Mouse (Mus musculus) midbrain, embryonic 10.5 days (tissue): ENCODE results near the gene Tab1. TPM values are rescaled to one million over a fixed set of nuclear protein-coding genes. Genes with fewer than 3 reads are reported as not detected.
A peak's percentile ranks its signal among the peaks of the same experiment; 100 is the strongest.

ENCODE experiments used
- DNase-seq: peaks from one replicate; pipeline ENCODE4 v3.0.0-alpha.2; 2017; ENCODE audit warnings: low spot score
- H3K27ac ChIP-seq: fragments of 300-500 bp; sonication (generic); replicated peaks from 2 replicates; pipeline ENCODE4 v1.5.1; 2016; ENCODE audit warnings: mild to moderate bottlenecking
- H3K27me3 ChIP-seq: fragments of 300-500 bp; sonication (generic); 2 replicates; pipeline ENCODE4 v1.6.1; 2016; ENCODE audit warnings: low read depth, mild to moderate bottlenecking; ENCODE audit not compliant: poor library complexity, severe bottlenecking
- H3K36me3 ChIP-seq: fragments of 300-500 bp; sonication (generic); 2 replicates; pipeline ENCODE4 v1.6.1; 2016; ENCODE audit warnings: mild to moderate bottlenecking, moderate library complexity
- H3K4me1 ChIP-seq: fragments of 300-500 bp; sonication (generic); 2 replicates; pipeline ENCODE4 v1.6.1; 2016
- H3K4me3 ChIP-seq: fragments of 300-500 bp; sonication (generic); 2 replicates; pipeline ENCODE4 v1.5.1; 2016; ENCODE audit warnings: mild to moderate bottlenecking, moderate library complexity
- H3K9me3 ChIP-seq: fragments of 300-500 bp; sonication (generic); replicated peaks from 2 replicates; pipeline ENCODE4 v1.6.1; 2016; ENCODE audit warnings: mild to moderate bottlenecking
- WGBS: fragments of 180-500 bp; shearing (Covaris S2); methylation state at CpG from one replicate; pipeline ENCODE4 v1.1.7; 2016; 5-methylcytosine and 5-hydroxymethylcytosine counted together
- polyA plus RNA-seq: library from polyadenylated mRNA; unstranded; fragments of >200 nt; fragmentation: Nextera tagmentation; extraction: Ambion mirVana; gene quantifications from 2 replicates; pipeline ENCODE4 v1.2.1, GENCODE M21; 2016

Tab1 gene
- polyA plus RNA-seq, 1 experiment from 2014 or later: 40.0 TPM

DNA sequence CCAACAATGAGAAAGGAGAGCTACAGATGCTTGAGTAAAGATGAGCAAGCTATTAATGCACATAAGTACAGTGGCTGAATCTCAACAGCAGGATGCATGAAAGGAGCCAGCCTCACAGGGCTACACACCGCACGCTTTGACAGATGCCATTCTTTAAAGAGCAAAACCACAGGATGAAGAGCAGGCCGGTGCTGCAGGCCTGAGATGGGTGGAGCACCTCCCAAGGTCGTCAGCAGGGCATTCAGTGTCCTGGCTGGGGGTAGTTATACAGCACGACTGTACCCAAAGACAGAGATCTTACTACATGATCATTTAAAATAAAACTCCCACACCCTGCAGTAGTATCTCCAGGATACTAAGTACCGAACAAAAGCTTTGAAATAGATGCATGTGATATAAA is 13.2 kb downstream of the Tab1 start:
- H3K27me3 ChIP-seq: no peaks in the 10 kb centered on the region
- peaks cover 7% of the 10 kb centered on the region; the same call in 1 of the 2 replicates for H3K9me3 ChIP-seq
- WGBS: 76% methylated on average over 6 of the region's 6 CpGs
- peaks cover 77% of the 10 kb centered on the region for H3K36me3 ChIP-seq
- H3K27ac ChIP-seq: no peak overlapping the region
- no peak for DNase-seq
- H3K4me3 ChIP-seq: no peak overlapping the region
- 0 out of 2 replicates have a peak, but pooled peaks cover 6% of the 10 kb centered on the region for H3K4me1 ChIP-seq

DNA sequence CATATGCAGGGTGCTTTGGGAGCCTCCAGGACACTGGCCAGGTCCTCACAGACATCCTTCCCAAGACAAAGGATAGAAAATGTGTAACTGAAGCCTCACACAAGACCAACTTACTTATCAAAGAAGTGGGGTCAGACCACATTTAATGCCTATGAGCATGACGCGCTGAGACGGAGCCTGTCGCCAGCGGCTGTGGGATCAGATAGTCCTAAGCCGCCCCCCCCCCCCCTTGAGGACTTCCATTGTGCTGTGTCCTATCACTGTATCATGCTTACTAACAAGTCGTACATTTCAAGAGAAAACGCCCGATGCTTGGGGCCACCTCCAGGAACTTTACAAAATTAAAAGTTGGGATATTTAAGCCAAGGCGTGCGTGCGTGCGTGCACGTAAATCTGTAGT is 14.2 kb downstream of the Tab1 start:
- Histone ChIP-seq H3K27ac (no peak overlapping the region), H3K36me3 (peaks cover 75% of the 10 kb centered on the region)

DNA sequence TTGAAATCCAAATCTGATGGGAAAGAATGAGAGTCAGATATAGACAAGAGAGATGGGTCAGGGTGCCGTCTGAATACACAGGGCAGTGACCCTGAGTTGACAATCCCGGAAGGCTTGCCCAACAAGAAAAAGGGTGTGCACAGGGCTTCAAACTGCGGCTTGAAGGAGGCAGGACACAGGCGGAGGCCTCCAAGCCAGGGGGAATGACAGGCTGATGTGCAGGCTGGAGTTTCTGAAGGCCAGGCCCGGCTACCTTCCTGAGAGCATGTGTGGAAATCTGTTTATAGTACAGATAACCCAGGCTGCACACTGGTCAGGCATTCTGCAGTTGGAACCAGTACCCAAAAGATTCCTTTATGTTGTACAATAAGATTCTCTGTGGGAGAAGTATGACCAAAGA is 14.6 kb downstream of the Tab1 start:
- H3K9me3 ChIP-seq: no peaks in the 10 kb centered on the region
- H3K36me3 ChIP-seq: peaks cover 75% of the 10 kb centered on the region
- DNase-seq: no peak
- no peak overlapping the region for H3K27ac ChIP-seq
- no peak overlapping the region for H3K4me3 ChIP-seq
- 0 out of 2 replicates have a peak, but pooled peaks cover 6% of the 10 kb centered on the region for H3K4me1 ChIP-seq
- no peaks in the 10 kb centered on the region for H3K27me3 ChIP-seq
- WGBS: 75% methylated on average over 5 of the region's 5 CpGs

More for the DNA sequence above, 14.2 kb downstream of the Tab1 start:
- Histone ChIP-seq H3K4me1 (0 out of 2 replicates have a peak, but pooled peaks cover 6% of the 10 kb centered on the region), H3K9me3 (peaks cover 2% of the 10 kb centered on the region; the same call in 1 of the 2 replicates), H3K27me3 (no peaks in the 10 kb centered on the region), H3K4me3 (no peak overlapping the region)
- WGBS: 91% methylated on average over 14 of the region's 14 CpGs
- DNase-seq: no peak

DNA sequence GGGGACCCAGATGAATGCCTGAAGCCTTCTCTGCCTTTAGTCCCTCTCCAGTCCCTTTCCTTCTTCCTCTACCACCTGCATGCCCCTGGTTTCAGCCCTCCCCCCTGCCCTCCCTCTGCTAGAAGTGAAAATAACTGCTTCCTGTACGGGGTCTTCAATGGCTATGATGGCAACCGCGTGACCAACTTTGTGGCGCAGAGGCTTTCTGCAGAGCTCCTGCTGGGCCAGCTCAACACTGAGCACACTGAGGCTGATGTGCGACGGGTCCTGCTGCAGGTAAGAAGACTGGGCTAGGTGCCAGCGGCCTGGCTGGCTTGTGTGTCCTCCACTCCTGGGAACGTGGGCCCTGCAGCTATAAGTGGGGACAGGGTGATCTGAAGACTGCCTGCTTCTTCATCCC is 15.6 kb downstream of the Tab1 start:
- Histone ChIP-seq H3K27me3 (no peaks in the 10 kb centered on the region), H3K27ac (no peak overlapping the region), H3K36me3 (peaks cover 75% of the 10 kb centered on the region), H3K4me1 (0 out of 2 replicates have a peak, but pooled peaks cover 6% of the 10 kb centered on the region), H3K4me3 (no peak overlapping the region), H3K9me3 (no peaks in the 10 kb centered on the region)
- no peak for DNase-seq
- 94% methylated on average over 8 of the region's 8 CpGs for WGBS

DNA sequence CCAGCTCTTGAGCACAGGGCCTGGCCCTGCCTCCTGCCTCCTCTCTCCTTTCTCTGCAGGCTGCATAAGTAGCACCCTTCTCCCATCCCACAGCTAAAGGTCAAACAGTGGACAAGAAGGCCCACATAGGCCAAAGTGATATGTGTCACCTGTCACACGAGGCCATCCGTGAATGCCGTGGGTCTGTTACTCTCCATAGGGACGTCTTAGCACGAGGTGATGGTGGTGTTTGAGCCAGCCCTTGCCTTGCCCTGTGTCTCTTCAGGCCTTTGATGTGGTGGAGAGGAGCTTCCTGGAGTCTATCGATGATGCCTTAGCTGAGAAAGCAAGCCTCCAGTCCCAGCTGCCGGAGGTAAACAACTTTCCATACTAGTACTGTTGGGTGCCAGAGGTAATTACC is 16.6 kb downstream of the Tab1 start:
- Histone ChIP-seq H3K4me3 (no peak overlapping the region), H3K4me1 (0 out of 2 replicates have a peak, but pooled peaks cover 6% of the 10 kb centered on the region), H3K36me3 (peaks cover 75% of the 10 kb centered on the region), H3K27ac (no peak overlapping the region), H3K27me3 (no peaks in the 10 kb centered on the region), H3K9me3 (no peaks in the 10 kb centered on the region)
- WGBS: 95% methylated on average over 7 of the region's 7 CpGs
- DNase-seq: no peak

DNA sequence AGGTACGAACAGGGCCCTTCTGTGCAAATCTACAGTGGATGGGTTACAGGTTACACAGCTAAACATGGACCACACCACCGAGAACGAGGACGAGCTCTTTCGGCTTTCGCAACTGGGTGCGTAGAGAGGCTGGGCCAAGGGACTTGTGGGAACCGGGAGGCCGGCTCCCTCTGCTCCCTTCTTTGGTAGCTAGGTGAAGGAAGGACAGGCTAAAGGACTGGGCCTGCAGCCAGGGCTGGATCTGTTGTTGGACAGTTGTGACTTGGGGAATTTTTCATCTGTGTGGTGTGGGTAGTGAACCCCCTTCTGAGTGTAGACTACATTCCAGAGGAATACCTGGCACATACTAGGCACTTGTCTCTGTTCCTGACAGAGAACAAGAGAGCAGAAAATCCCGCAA is 19.7 kb downstream of the Tab1 start:
- no peak for DNase-seq
- H3K36me3 ChIP-seq: peaks cover 96% of the 10 kb centered on the region
- H3K27ac ChIP-seq: no peak overlapping the region
- H3K9me3 ChIP-seq: no peaks in the 10 kb centered on the region
- no peak overlapping the region for H3K4me3 ChIP-seq
- no peaks in the 10 kb centered on the region for H3K27me3 ChIP-seq
- H3K4me1 ChIP-seq: no peaks in the 10 kb centered on the region
- 95% methylated on average over 10 of the region's 10 CpGs for WGBS

DNA sequence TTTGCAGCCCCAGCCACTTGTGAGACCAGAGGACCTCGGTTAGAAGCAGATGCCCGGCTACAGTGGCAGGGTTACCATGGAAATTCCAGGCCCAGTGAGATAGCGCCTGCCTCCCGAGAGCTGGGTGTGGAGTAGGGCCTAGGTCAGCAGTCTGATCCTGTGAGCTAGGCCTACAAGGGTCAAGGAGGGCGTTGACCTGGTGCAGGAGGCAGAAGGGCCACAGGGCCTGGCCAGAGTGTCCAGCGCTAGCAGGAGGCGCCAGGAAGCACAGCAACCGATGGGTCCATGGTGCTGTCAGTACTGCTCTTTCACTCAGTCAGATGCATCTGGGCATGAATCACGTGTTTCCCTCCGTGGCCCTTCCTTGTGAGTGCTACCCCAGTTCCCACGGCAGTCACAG is 20.8 kb downstream of the Tab1 start:
- WGBS: 80% methylated on average over 11 of the region's 11 CpGs
- DNase-seq: no peak
- Histone ChIP-seq H3K9me3 (no peaks in the 10 kb centered on the region), H3K4me3 (no peak overlapping the region), H3K27me3 (no peaks in the 10 kb centered on the region), H3K4me1 (peaks cover 8% of the 10 kb centered on the region), H3K36me3 (peaks cover 98% of the 10 kb centered on the region), H3K27ac (no peak overlapping the region)

DNA sequence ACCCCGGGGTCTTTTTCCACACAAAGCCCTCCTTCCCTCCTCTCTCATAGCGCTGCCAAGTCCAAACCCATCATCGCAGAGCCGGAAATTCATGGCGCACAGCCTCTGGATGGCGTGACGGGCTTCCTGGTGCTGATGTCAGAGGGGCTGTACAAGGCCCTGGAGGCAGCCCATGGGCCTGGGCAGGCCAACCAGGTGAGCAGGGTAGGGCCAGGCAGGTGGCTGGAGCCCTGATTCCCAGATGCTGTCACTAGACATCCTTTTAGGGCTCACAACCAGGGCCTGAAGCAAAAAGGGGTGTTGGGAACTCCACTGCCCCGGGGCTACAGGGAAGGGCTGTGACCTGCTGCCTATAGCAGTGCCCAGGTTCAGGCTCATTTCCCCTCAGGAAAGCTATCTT is 22.8 kb downstream of the Tab1 start:
- no peak overlapping the region for H3K27ac ChIP-seq
- peaks cover 98% of the 10 kb centered on the region for H3K36me3 ChIP-seq
- no peak overlapping the region for H3K4me3 ChIP-seq
- H3K27me3 ChIP-seq: no peaks in the 10 kb centered on the region
- WGBS: 92% methylated on average over 8 of the region's 8 CpGs
- DNase-seq: no peak
- peaks cover 22% of the 10 kb centered on the region for H3K4me1 ChIP-seq
- no peaks in the 10 kb centered on the region for H3K9me3 ChIP-seq

DNA sequence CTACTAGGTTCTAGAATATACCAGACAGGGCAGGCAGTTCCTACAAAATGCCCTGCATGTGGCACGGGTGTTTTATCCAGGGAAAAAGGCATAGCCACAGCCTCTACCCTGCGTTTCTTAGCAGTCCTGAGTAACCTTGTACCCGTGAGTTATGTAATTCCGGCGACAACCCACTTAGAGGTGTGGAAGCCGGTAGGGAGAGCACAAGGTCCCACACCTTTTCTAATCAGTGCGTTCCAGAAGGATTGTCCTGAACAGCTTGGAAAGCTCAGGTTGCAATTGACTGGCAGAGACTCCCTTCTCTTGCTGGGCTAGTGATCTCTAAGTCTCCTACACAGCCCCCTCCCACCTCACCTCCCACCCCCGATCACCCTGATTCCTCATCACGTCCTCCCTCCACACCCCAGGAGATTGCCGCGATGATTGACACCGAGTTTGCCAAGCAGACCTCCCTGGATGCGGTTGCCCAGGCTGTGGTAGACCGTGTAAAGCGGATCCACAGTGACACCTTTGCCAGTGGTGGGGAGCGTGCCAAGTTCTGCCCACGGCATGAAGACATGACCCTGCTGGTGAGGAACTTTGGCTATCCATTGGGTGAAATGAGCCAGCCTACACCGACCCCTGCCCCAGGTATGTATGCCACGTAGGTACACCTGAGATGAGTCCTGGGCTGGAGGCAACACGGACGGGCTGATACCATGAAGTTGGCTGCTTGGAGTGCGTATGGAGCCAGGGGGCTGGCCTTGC is 24.4 kb downstream of the Tab1 start:
- H3K27ac ChIP-seq: no peak overlapping the region
- no peaks in the 10 kb centered on the region for H3K27me3 ChIP-seq
- DNase-seq: no peak
- H3K36me3 ChIP-seq: peaks cover 100% of the 10 kb centered on the region
- H3K4me1 ChIP-seq: peaks cover 22% of the 10 kb centered on the region
- no peak overlapping the region for H3K4me3 ChIP-seq
- no peaks in the 10 kb centered on the region for H3K9me3 ChIP-seq
- WGBS: 95% methylated on average over 22 of the region's 22 CpGs

DNA sequence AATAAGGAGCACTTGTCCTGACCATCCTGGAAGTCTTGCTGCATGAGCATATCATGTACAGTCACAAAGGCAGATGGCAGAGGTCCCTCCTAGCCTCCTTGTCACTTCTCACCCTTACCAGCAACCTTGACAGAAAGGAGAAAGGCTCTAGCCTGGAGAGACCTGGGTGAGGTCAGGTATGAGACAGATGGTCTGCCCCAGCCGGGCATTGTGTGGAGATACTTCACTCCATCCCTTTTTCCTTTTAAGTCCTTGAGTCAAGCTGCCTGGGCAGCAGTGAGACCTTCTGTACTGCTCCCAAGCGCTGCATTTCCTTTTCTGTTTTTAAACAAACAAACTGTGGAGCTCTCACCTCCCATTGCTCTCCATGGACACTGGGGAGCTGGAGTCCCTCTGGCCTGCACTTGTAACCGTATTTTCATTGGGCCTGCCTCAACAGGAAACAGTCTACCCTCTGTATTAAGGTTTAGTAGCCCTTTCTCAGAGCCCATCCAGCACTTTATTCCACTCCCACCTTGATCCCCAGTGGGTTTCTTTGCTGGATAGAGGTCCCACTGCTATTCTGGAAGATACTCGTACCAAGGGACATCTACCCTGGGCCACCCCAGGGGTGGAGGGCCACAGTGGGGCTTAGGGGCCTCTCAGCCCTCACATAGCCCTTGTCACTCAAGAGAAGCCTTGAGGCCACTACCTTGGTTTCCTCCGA is 25.2 kb downstream of the Tab1 start:
- peaks cover 99% of the 10 kb centered on the region for H3K36me3 ChIP-seq
- no peaks in the 10 kb centered on the region for H3K27me3 ChIP-seq
- DNase-seq: no peak
- peak overlapping the region; percentile 46; the same call in 1 of the 2 replicates for H3K27ac ChIP-seq
- 76% methylated on average over 5 of the region's 5 CpGs for WGBS
- no peak overlapping the region for H3K4me3 ChIP-seq
- peaks cover 22% of the 10 kb centered on the region for H3K4me1 ChIP-seq
- no peaks in the 10 kb centered on the region for H3K9me3 ChIP-seq

DNA sequence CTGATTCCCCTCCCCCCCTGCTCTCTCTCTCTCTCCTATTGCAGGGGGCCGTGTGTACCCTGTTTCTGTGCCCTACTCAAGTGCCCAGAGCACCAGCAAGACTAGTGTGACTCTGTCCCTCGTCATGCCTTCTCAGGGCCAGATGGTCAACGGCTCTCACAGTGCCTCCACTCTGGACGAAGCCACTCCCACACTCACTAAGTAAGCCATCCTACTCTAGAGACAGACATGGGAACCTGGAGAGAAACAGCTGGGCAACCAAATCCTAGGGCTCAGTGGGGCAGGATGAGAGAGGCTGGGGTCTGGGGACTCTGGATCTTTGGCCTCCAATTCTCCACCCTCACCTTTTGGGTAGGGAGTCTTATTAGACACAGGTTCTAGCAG is 25.8 kb downstream of the Tab1 start:
- Histone ChIP-seq H3K9me3 (no peaks in the 10 kb centered on the region), H3K27me3 (no peaks in the 10 kb centered on the region), H3K4me3 (no peak overlapping the region), H3K27ac (peak overlapping the region; percentile 46; the same call in 1 of the 2 replicates), H3K36me3 (peaks cover 98% of the 10 kb centered on the region), H3K4me1 (peaks cover 25% of the 10 kb centered on the region)
- 62% methylated on average over 4 of the region's 4 CpGs for WGBS
- DNase-seq: no peak

DNA sequence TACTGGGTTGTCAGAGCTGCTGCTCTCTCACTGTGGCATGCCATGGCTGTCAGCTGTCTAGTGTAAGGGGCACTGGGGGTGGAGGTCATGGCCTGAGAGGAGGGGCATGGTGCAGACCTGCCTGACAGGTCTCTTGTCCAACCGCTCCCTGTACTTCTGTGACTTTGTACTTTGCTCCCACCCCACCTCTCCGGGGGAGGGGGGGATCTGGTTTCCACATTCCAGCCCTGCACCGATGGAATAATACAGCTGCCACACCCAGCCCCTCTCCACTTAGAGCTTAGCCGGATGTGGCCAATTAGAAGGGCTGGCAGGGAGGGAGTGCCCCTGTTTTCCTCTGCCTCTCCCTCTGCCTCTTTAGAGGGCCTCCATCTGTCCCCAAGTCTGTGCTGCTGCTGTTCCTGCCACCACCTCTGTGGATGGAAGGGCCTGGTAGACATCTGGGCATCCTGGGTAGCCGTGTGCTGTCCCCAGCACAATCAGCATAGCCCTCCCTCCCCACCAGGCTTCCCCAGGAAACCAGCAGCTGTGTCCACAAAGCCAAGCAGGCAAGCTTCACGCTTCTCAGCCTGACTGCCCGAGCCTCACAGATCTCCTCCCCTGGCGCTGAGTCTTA is 26.5 kb downstream of the Tab1 start:
- H3K4me3 ChIP-seq: no peak overlapping the region
- H3K27me3 ChIP-seq: no peaks in the 10 kb centered on the region
- peaks cover 25% of the 10 kb centered on the region for H3K4me1 ChIP-seq
- no peak for DNase-seq
- 50% methylated on average over 8 of the region's 8 CpGs for WGBS
- H3K36me3 ChIP-seq: peaks cover 91% of the 10 kb centered on the region
- H3K27ac ChIP-seq: peak overlapping the region; percentile 61
- H3K9me3 ChIP-seq: no peaks in the 10 kb centered on the region

DNA sequence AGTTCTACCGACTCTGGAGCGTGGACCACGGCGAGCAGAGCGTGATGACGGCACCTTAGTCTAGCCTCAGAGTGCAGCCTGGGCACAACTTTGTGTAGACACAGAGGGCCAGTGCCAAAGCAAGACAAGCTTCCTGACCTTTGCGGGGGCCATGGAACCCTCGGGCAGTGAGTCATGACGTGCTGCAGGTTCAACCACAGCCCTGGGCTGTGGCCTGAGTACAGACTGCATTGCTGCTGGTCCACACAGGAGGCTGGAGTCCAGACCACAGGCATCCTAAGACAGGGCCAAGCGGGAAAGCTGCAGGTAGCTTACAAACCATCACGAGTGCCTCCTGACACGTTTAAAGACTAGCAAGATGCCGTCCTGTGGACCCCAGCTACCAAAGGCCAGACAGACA is 27.3 kb downstream of the Tab1 start:
- peak overlapping the region; percentile 61 for H3K27ac ChIP-seq
- H3K27me3 ChIP-seq: no peaks in the 10 kb centered on the region
- no peak overlapping the region for H3K4me3 ChIP-seq
- H3K9me3 ChIP-seq: no peaks in the 10 kb centered on the region
- peaks cover 83% of the 10 kb centered on the region for H3K36me3 ChIP-seq
- DNase-seq: no peak
- WGBS: 91% methylated on average over 13 of the region's 13 CpGs
- H3K4me1 ChIP-seq: peaks cover 25% of the 10 kb centered on the region
